Mouse (Mus musculus): ENCODE measurements around the gene Zfp983. TPM values are rescaled to one million over a fixed set of nuclear protein-coding genes. Genes with fewer than 3 reads are reported as not detected.
A peak's percentile ranks its signal among the peaks of the same experiment; 100 is the strongest.

Zfp983 gene
- polyA plus RNA-seq, 1 experiment from 2014 or later: 4.3 TPM

GRCm38 (mm10) chr17:21693342-21693741 is 42.9 kb downstream of the Zfp983 start:
- H3K27me3 ChIP-seq (replicated peaks): no peaks in the 10 kb centered on the region
- peaks cover 11% of the 10 kb centered on the region for H3K36me3 ChIP-seq
- no peak overlapping the region for H3K4me3 ChIP-seq
- no peak overlapping the region for H3K27ac ChIP-seq (ENCODE audit: poor library complexity, severe bottlenecking)
- H3K9ac ChIP-seq: no peak overlapping the region
- no peaks in the 10 kb centered on the region for H3K4me1 ChIP-seq (replicated peaks)
- no peak for ATAC-seq (ENCODE audit: insufficient number of reproducible peaks, low FRiP score)
- no peak overlapping the region for H3K4me2 ChIP-seq
- no peaks in the 10 kb centered on the region for H3K9me3 ChIP-seq (replicated peaks)
- WGBS: 77% methylated on average over 3 of the region's 3 CpGs

- H3K9ac ChIP-seq: no peak overlapping the region
- H3K4me2 ChIP-seq: no peak overlapping the region
- H3K27me3 ChIP-seq (replicated peaks): no peaks in the 10 kb centered on the region
- H3K27ac ChIP-seq (ENCODE audit: poor library complexity, severe bottlenecking): no peak overlapping the region
- H3K4me3 ChIP-seq: no peak overlapping the region
- no peak for ATAC-seq (ENCODE audit: insufficient number of reproducible peaks, low FRiP score)
- peaks cover 9% of the 10 kb centered on the region for H3K36me3 ChIP-seq
- H3K9me3 ChIP-seq (replicated peaks): no peaks in the 10 kb centered on the region
- no peaks in the 10 kb centered on the region for H3K4me1 ChIP-seq (replicated peaks)
Observed at GRCm38 (mm10) chr17:21696073-21696472, 45.6 kb downstream of the Zfp983 start.

- no peak overlapping the region for H3K4me2 ChIP-seq
- WGBS: 22% methylated on average over 5 of the region's 5 CpGs
- peak; percentile 80 for ATAC-seq (ENCODE audit: insufficient number of reproducible peaks, low FRiP score)
Observed at GRCm38 (mm10) chr17:21702281-21703240, 52.1 kb downstream of the Zfp983 start.

DNA sequence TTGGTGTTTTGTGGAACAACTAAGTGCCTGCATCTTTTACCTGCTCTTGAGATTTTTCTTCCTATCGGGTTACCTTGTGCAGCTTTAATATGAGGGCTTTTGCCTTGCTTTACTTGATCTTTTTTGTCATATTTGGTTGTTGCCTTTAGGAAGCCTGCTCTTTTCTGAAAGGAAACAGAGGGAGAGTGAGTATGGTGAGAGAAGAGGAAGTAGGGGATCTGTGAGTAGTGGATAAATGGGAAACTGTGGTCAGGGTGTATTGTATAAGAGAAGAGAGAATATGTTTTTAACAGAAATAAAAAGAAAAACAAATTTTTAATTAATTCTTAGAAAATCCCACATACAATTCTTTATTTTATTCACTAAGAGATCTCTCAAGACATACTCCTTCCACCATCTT is 53.0 kb downstream of the Zfp983 start:
- ATAC-seq (ENCODE audit: insufficient number of reproducible peaks, low FRiP score): no peak
- H3K36me3 ChIP-seq: no peaks in the 10 kb centered on the region
- 81% methylated on average over 1 of the region's 1 CpGs for WGBS

More at GRCm38 (mm10) chr17:21702281-21703240, 52.1 kb downstream of the Zfp983 start:
- peaks cover 8% of the 10 kb centered on the region; the same call in 1 of the 2 replicates for H3K4me1 ChIP-seq (replicated peaks)
- no peaks in the 10 kb centered on the region for H3K36me3 ChIP-seq
- no peak overlapping the region for H3K27ac ChIP-seq (ENCODE audit: poor library complexity, severe bottlenecking)
- H3K9me3 ChIP-seq (replicated peaks): no peaks in the 10 kb centered on the region
- no peaks in the 10 kb centered on the region for H3K27me3 ChIP-seq (replicated peaks)
- no peak overlapping the region for H3K4me3 ChIP-seq
- H3K9ac ChIP-seq: no peak overlapping the region

GRCm38 (mm10) chr17:21707343-21707996 is 57.0 kb downstream of the Zfp983 start, which contains the start of gene Zfp760:
Gene Zfp760 (plus strand): TSS chr17:21707741.
- peaks cover 13% of the 10 kb centered on the region for H3K36me3 ChIP-seq
- H3K27me3 ChIP-seq (replicated peaks): no peaks in the 10 kb centered on the region
- peak within 1 kb of the TSS; percentile 85 for H3K9ac ChIP-seq
- no peaks in the 10 kb centered on the region for H3K9me3 ChIP-seq (replicated peaks)
- peaks cover 11% of the 10 kb centered on the region for H3K4me1 ChIP-seq (replicated peaks)
- H3K4me3 ChIP-seq: peak within 1 kb of the TSS; percentile 78
- H3K4me2 ChIP-seq: peak within 1 kb of the TSS; percentile 69
- ATAC-seq (ENCODE audit: insufficient number of reproducible peaks, low FRiP score): peak; percentile 94
- WGBS: 5% methylated on average over 26 of the region's 26 CpGs
- H3K27ac ChIP-seq (ENCODE audit: poor library complexity, severe bottlenecking): peak within 1 kb of the TSS; percentile 97

More for the DNA sequence above, 53.0 kb downstream of the Zfp983 start:
- Histone ChIP-seq H3K4me2 (no peak overlapping the region), H3K9me3 (replicated peaks) (no peaks in the 10 kb centered on the region), H3K9ac (no peak overlapping the region), H3K4me1 (replicated peaks) (peaks cover 10% of the 10 kb centered on the region; the same call in 1 of the 2 replicates), H3K27me3 (replicated peaks) (no peaks in the 10 kb centered on the region), H3K4me3 (no peak overlapping the region), H3K27ac (ENCODE audit: poor library complexity, severe bottlenecking) (no peak overlapping the region)

- H3K4me3 ChIP-seq: peak overlapping the region; percentile 78
- peak overlapping the region; percentile 58 for H3K4me2 ChIP-seq
- H3K9ac ChIP-seq: peak overlapping the region; percentile 30; the same call in 1 of the 2 replicates
- no peak for ATAC-seq (ENCODE audit: insufficient number of reproducible peaks, low FRiP score)
- peaks cover 7% of the 10 kb centered on the region for H3K4me1 ChIP-seq (replicated peaks)
- no peaks in the 10 kb centered on the region for H3K9me3 ChIP-seq (replicated peaks)
- H3K36me3 ChIP-seq: peaks cover 14% of the 10 kb centered on the region
- H3K27me3 ChIP-seq (replicated peaks): no peaks in the 10 kb centered on the region
- H3K27ac ChIP-seq (ENCODE audit: poor library complexity, severe bottlenecking): no peak overlapping the region
- 51% methylated on average over 2 of the region's 2 CpGs for WGBS
Observed at GRCm38 (mm10) chr17:21708401-21708800, 58.0 kb downstream of the Zfp983 start.

Other genes starting within 250 kb of the Zfp983 start
- gene Zfp54, start 227.4 kb upstream of the Zfp983 start, polyA plus RNA-seq (2016; fragmentation: Nextera tagmentation; extraction: Ambion mirVana): 3.3 and 3.4 TPM in 2 replicates
- 9.7 and 10.1 TPM in 2 replicates for gene Zfp51, start 200.2 kb upstream of the Zfp983 start, polyA plus RNA-seq (2016; fragmentation: Nextera tagmentation; extraction: Ambion mirVana)
- gene Zfp53, start 161.6 kb upstream of the Zfp983 start, polyA plus RNA-seq (2016; fragmentation: Nextera tagmentation; extraction: Ambion mirVana): 5.6 and 5.9 TPM in 2 replicates
- 2.6 and 2.9 TPM in 2 replicates for gene Zfp52, start 115.1 kb upstream of the Zfp983 start, polyA plus RNA-seq (2016; fragmentation: Nextera tagmentation; extraction: Ambion mirVana)
- gene Zfp948, start 83.6 kb upstream of the Zfp983 start, polyA plus RNA-seq (2016; fragmentation: Nextera tagmentation; extraction: Ambion mirVana): 14.4 and 15.1 TPM in 2 replicates
- 3.1 and 4.6 TPM in 2 replicates for gene Gm10226, start 41.2 kb downstream of the Zfp983 start, polyA plus RNA-seq (2016; fragmentation: Nextera tagmentation; extraction: Ambion mirVana)
- 8.1 and 8.7 TPM in 2 replicates for gene Zfp760, start 57.1 kb downstream of the Zfp983 start, polyA plus RNA-seq (2016; fragmentation: Nextera tagmentation; extraction: Ambion mirVana)
- gene Zfp229, start 80.2 kb downstream of the Zfp983 start, polyA plus RNA-seq (2016; fragmentation: Nextera tagmentation; extraction: Ambion mirVana): 4.4 and 6.2 TPM in 2 replicates
- gene Zfp820, start 195.1 kb downstream of the Zfp983 start, polyA plus RNA-seq (2016; fragmentation: Nextera tagmentation; extraction: Ambion mirVana): 4.2 and 5.1 TPM in 2 replicates